Mouse (Mus musculus): ENCODE results near the gene 0610040J01Rik. TPM values are rescaled to one million over a fixed set of nuclear protein-coding genes. Genes with fewer than 3 reads are reported as not detected.
A peak's percentile ranks its signal among the peaks of the same experiment; 100 is the strongest.

The 0610040J01Rik gene
- polyA plus RNA-seq, 1 experiment from 2014 or later: 40.6 TPM

GRCm38 (mm10) chr5:63819519-63819918, 7.4 kb downstream of the 0610040J01Rik start:
- Histone ChIP-seq H3K36me3 (ENCODE audit: control insufficient read depth, insufficient read depth) (no peaks in the 10 kb centered on the region), H3K9me3 (ENCODE audit: control insufficient read depth) (no peaks in the 10 kb centered on the region), H3K27ac (ENCODE audit: low read depth, low read length) (no peak overlapping the region), H3K4me3 (ENCODE audit: low read depth, low read length) (no peak overlapping the region), H3K4me1 (replicated peaks; ENCODE audit: control insufficient read depth, insufficient read depth, low read length) (peaks cover 21% of the 10 kb centered on the region), H3K27me3 (replicated peaks; ENCODE audit: control insufficient read depth, insufficient read depth, low read length) (no peaks in the 10 kb centered on the region), H3K4me2 (replicated peaks; ENCODE audit: low read depth) (no peak overlapping the region), H3K9ac (ENCODE audit: low read depth, low read length) (no peak overlapping the region)
- no peak for ATAC-seq
- WGBS: 61% methylated on average over 6 of the region's 6 CpGs
- TF ChIP-seq CTCF (IDR thresholded peaks at IDR 0.05; ENCODE audit: low read depth): no peak

DNA sequence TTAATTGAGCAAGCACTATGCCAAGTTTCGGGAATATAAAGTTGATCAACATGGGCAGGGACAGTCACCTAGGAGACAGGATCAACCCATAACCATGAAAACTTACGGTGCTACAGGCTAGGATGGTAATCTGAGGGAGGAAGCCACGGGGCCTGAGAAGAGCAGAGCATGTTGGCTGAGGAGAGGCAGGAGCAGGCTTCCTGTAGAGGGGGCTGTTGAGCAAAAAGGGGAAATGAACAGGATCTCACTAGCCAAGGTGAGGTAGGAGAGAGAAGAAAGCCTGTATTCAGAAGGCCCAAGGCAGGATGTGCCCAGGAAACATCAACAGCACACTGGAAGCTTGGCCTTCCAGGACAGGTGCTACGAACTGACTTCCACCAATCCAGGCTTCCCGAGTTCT, 9.0 kb downstream of the 0610040J01Rik start:
- Histone ChIP-seq H3K4me1 (replicated peaks; ENCODE audit: control insufficient read depth, insufficient read depth, low read length) (peaks cover 25% of the 10 kb centered on the region), H3K4me2 (replicated peaks; ENCODE audit: low read depth) (no peak overlapping the region), H3K4me3 (ENCODE audit: low read depth, low read length) (no peak overlapping the region), H3K36me3 (ENCODE audit: control insufficient read depth, insufficient read depth) (no peaks in the 10 kb centered on the region), H3K9ac (ENCODE audit: low read depth, low read length) (no peak overlapping the region), H3K27me3 (replicated peaks; ENCODE audit: control insufficient read depth, insufficient read depth, low read length) (no peaks in the 10 kb centered on the region), H3K27ac (ENCODE audit: low read depth, low read length) (no peak overlapping the region; the same call in 1 of the 2 replicates), H3K9me3 (ENCODE audit: control insufficient read depth) (no peaks in the 10 kb centered on the region)
- ATAC-seq: no peak
- TF ChIP-seq CTCF (IDR thresholded peaks at IDR 0.05; ENCODE audit: low read depth): peak; percentile 64
- WGBS: 72% methylated on average over 5 of the region's 5 CpGs

GRCm38 (mm10) chr5:63821860-63822259, 9.7 kb downstream of the 0610040J01Rik start:
- WGBS: 37% methylated on average over 8 of the region's 8 CpGs
- Histone ChIP-seq H3K27ac (ENCODE audit: low read depth, low read length) (no peak overlapping the region; the same call in 1 of the 2 replicates), H3K4me1 (replicated peaks; ENCODE audit: control insufficient read depth, insufficient read depth, low read length) (peaks cover 28% of the 10 kb centered on the region; the same call in 1 of the 2 replicates), H3K4me2 (replicated peaks; ENCODE audit: low read depth) (no peak overlapping the region), H3K4me3 (ENCODE audit: low read depth, low read length) (no peak overlapping the region), H3K36me3 (ENCODE audit: control insufficient read depth, insufficient read depth) (no peaks in the 10 kb centered on the region), H3K9me3 (ENCODE audit: control insufficient read depth) (no peaks in the 10 kb centered on the region), H3K9ac (ENCODE audit: low read depth, low read length) (no peak overlapping the region), H3K27me3 (replicated peaks; ENCODE audit: control insufficient read depth, insufficient read depth, low read length) (no peaks in the 10 kb centered on the region)
- ATAC-seq: no peak
- no peak for TF ChIP-seq CTCF (IDR thresholded peaks at IDR 0.05; ENCODE audit: low read depth)

DNA sequence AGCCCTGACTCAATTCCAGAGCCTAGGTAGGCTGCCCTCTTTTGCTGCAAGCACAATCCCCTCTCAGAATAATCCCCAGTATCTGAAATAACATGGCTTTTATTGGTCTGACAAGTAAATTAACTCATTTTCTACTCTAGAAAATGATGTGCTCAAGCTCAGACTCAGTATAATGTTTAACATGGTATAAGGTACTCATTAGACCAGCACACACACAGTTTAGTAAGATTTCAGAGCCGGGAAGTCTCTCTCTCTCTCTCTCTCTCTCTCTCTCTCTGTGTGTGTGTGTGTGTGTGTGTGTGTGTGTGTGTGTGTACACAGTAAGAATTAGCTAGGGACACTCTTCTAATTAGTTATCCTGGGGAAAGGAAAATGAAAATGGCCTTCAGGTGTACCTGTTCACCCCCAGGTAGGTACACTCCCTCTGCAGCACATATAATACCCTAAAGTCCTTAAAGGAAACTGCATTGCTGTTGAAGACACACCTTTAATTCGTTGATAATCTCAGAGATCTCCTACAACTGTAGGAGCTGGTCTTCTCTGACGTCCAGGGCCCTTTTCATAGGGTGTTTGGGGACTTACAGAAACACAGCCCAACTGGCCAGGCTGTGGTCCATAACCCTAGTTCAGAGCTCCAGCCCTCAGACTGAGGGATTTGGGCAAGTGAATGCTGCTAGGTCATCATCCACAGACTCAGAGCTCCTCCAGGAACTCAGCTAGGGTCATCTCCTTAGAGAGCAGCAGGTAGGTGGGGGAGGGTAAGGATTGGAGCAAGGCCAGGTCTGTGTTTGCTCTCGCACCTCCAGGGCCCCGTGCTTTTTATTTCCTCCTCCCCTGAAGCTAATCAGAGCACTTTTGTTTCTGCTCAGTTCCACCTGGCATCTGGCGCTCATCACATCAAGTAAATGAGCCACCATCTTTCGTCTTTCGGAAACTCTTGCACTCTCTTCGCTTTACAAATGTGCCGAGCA, 11.5 kb downstream of the 0610040J01Rik start:
- Histone ChIP-seq H3K9me3 (ENCODE audit: control insufficient read depth) (no peaks in the 10 kb centered on the region), H3K27ac (ENCODE audit: low read depth, low read length) (peak overlapping the region; percentile 72), H3K4me1 (replicated peaks; ENCODE audit: control insufficient read depth, insufficient read depth, low read length) (peaks cover 29% of the 10 kb centered on the region; the same call in 1 of the 2 replicates), H3K9ac (ENCODE audit: low read depth, low read length) (no peak overlapping the region), H3K4me3 (ENCODE audit: low read depth, low read length) (no peak overlapping the region), H3K4me2 (replicated peaks; ENCODE audit: low read depth) (no peak overlapping the region; the same call in 1 of the 2 replicates), H3K27me3 (replicated peaks; ENCODE audit: control insufficient read depth, insufficient read depth, low read length) (no peaks in the 10 kb centered on the region), H3K36me3 (ENCODE audit: control insufficient read depth, insufficient read depth) (no peaks in the 10 kb centered on the region)
- 25% methylated on average over 10 of the region's 10 CpGs for WGBS
- ATAC-seq: peak; percentile 84
- no peak for TF ChIP-seq CTCF (IDR thresholded peaks at IDR 0.05; ENCODE audit: low read depth)

DNA sequence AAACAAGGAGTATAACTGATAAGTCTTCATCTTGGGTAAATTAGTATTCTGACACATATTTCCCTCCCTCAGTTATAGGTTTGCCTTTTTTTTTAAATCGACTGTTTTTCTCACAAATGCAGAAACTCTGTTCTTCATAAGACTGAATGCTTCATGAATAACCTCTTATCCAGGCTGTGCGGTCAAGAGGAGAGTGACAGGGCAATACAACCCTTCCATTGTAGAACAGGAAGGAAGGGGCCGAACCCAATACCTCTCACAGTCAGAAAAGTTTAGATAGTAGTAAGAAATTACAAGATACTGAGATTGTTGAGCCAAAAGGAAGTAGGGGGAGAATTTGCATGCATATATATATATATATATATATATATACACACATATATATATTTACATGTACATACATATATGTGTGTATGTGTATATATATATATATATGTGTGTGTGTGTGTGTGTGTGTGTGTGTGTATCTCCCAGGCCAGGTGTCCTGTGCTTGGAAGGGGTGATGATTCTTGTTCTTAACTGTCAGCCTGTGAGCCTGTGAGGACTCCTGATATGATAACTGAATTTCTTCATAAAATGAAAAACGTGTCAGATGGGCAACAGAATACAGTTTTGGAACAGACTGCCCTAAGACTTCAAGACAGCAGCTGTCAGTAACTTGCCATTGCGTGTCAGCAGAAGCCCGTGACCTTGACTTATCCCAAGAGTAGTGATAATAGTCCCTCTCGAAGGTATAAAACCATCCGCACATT, 12.6 kb downstream of the 0610040J01Rik start:
- no peak overlapping the region for H3K27ac ChIP-seq (ENCODE audit: low read depth, low read length)
- 55% methylated on average over 8 of the region's 8 CpGs for WGBS
- ATAC-seq: no peak
- no peak overlapping the region for H3K4me3 ChIP-seq (ENCODE audit: low read depth, low read length)
- no peak overlapping the region; the same call in 1 of the 2 replicates for H3K4me2 ChIP-seq (replicated peaks; ENCODE audit: low read depth)
- no peaks in the 10 kb centered on the region for H3K27me3 ChIP-seq (replicated peaks; ENCODE audit: control insufficient read depth, insufficient read depth, low read length)
- H3K9me3 ChIP-seq (ENCODE audit: control insufficient read depth): no peaks in the 10 kb centered on the region
- no peak for TF ChIP-seq CTCF (IDR thresholded peaks at IDR 0.05; ENCODE audit: low read depth)
- no peaks in the 10 kb centered on the region for H3K36me3 ChIP-seq (ENCODE audit: control insufficient read depth, insufficient read depth)
- no peak overlapping the region for H3K9ac ChIP-seq (ENCODE audit: low read depth, low read length)
- H3K4me1 ChIP-seq (replicated peaks; ENCODE audit: control insufficient read depth, insufficient read depth, low read length): peaks cover 22% of the 10 kb centered on the region

- no peak for TF ChIP-seq CTCF (IDR thresholded peaks at IDR 0.05; ENCODE audit: low read depth)
- Histone ChIP-seq H3K27ac (ENCODE audit: low read depth, low read length) (no peak overlapping the region; the same call in 1 of the 2 replicates), H3K9ac (ENCODE audit: low read depth, low read length) (no peak overlapping the region), H3K4me2 (replicated peaks; ENCODE audit: low read depth) (no peak overlapping the region), H3K4me1 (replicated peaks; ENCODE audit: control insufficient read depth, insufficient read depth, low read length) (peaks cover 21% of the 10 kb centered on the region), H3K4me3 (ENCODE audit: low read depth, low read length) (no peak overlapping the region), H3K9me3 (ENCODE audit: control insufficient read depth) (no peaks in the 10 kb centered on the region), H3K36me3 (ENCODE audit: control insufficient read depth, insufficient read depth) (no peaks in the 10 kb centered on the region), H3K27me3 (replicated peaks; ENCODE audit: control insufficient read depth, insufficient read depth, low read length) (no peaks in the 10 kb centered on the region)
- WGBS: 29% methylated on average over 5 of the region's 5 CpGs
- no peak for ATAC-seq
Measured at GRCm38 (mm10) chr5:63825881-63826280, 13.7 kb downstream of the 0610040J01Rik start.

Data from intestine, postnatal 0 days (tissue).